Mouse (Mus musculus) embryonic facial prominence, embryonic 13.5 days (tissue): ENCODE data around the gene 4930435E12Rik. TPM values are rescaled to one million over a fixed set of nuclear protein-coding genes. Genes with fewer than 3 reads are reported as not detected.

Experiments
- ATAC-seq: fragments of 200-750 bp; cut with Nextera tagmentation; 2 replicates; pipeline ENCODE4 v1.8.0; 2017; ENCODE audit warnings: low read depth; ENCODE audit not compliant: insufficient number of reproducible peaks, insufficient read depth, low FRiP score, low TSS enrichment
- H3K27ac ChIP-seq: fragments of 300-500 bp; sonication (generic); 2 replicates; pipeline ENCODE4 v1.5.1; 2015; ENCODE audit warnings: moderate library complexity, mild to moderate bottlenecking, inconsistent platforms
- H3K27me3 ChIP-seq: fragments of 300-500 bp; sonication (generic); 2 replicates; pipeline ENCODE4 v1.6.1; 2015; ENCODE audit warnings: mild to moderate bottlenecking, inconsistent platforms
- H3K36me3 ChIP-seq: fragments of 300-500 bp; sonication (generic); 2 replicates; pipeline ENCODE4 v1.6.1; 2015; ENCODE audit warnings: mild to moderate bottlenecking, inconsistent platforms
- H3K4me1 ChIP-seq: fragments of 300-500 bp; sonication (generic); 2 replicates; pipeline ENCODE4 v1.6.1; 2015; ENCODE audit warnings: inconsistent platforms
- H3K4me2 ChIP-seq: fragments of 300-500 bp; sonication (generic); 2 replicates; pipeline ENCODE4 v1.6.1; 2015; ENCODE audit warnings: moderate library complexity, mild to moderate bottlenecking, inconsistent platforms
- H3K4me3 ChIP-seq: fragments of 300-500 bp; sonication (generic); 2 replicates; pipeline ENCODE4 v1.5.1; 2015; ENCODE audit warnings: mild to moderate bottlenecking, inconsistent platforms
- H3K9ac ChIP-seq: fragments of 300-500 bp; sonication (generic); 2 replicates; pipeline ENCODE4 v1.6.1; 2015; ENCODE audit warnings: mild to moderate bottlenecking, inconsistent platforms
- H3K9me3 ChIP-seq: fragments of 300-500 bp; sonication (generic); 2 replicates; pipeline ENCODE4 v1.6.1; 2016; ENCODE audit warnings: inconsistent platforms
- WGBS: fragments of 180-500 bp; shearing (Covaris S2); methylation state at CpG from one replicate; pipeline ENCODE4 v1.1.7; 2015; ENCODE audit warnings: mixed read lengths; 5-methylcytosine and 5-hydroxymethylcytosine counted together
- polyA plus RNA-seq: library from polyadenylated mRNA; unstranded; fragments of >200 nt; fragmentation: Nextera tagmentation; extraction: Ambion mirVana; gene quantifications from 2 replicates; pipeline ENCODE4 v1.2.1, GENCODE M21; 2015

The 4930435E12Rik gene
- polyA plus RNA-seq, 1 experiment from 2014 or later: not detected

DNA sequence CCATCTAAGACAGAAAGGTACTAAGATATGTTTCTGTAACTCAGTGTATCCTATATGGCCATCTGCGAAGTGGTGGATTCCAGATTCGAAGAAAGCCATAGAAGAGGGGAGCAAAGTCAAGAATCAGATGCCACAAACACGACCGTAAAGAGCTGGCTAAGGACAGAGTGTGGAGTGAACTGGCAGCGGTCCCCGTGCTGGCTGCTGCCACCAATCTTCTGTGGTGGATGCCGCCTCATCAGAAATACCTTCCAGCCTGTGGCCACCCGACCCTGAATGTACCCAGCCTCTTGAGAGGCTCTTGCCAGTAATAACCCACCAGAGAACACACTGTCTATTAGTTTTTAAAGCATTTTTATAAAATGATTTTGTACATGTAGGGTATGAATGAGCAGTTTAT is 60.2 kb downstream of the 4930435E12Rik start:
- no peak overlapping the region for H3K4me3 ChIP-seq
- no peak overlapping the region for H3K4me2 ChIP-seq
- WGBS: 92% methylated on average over 8 of the region's 8 CpGs
- no peak overlapping the region for H3K27ac ChIP-seq
- no peaks in the 10 kb centered on the region for H3K4me1 ChIP-seq
- no peaks in the 10 kb centered on the region for H3K9me3 ChIP-seq
- ATAC-seq: no peak
- H3K36me3 ChIP-seq: peaks cover 32% of the 10 kb centered on the region
- H3K9ac ChIP-seq: no peak overlapping the region
- H3K27me3 ChIP-seq: no peaks in the 10 kb centered on the region

DNA sequence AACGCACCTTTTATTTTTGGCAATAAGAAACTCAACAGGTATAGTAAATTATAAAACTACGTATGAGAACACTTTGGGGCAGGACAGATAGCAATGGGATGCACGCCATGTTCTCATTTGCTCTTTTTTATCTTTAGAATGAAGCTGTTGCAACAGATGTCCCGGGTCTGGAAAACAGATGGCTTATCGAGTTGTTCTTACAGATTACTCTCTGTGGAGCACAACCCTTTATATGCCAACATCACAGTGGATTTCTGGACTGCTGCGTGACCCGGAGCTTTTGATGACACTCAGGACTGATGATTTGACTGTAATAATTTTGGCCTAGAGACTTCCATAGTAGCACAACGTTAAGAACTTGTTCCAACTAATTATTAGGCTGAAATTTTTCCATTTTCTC is 60.8 kb downstream of the 4930435E12Rik start:
- Histone ChIP-seq H3K4me1 (no peaks in the 10 kb centered on the region), H3K27ac (no peak overlapping the region), H3K4me2 (no peak overlapping the region), H3K4me3 (no peak overlapping the region), H3K9ac (no peak overlapping the region), H3K36me3 (peaks cover 33% of the 10 kb centered on the region), H3K27me3 (no peaks in the 10 kb centered on the region), H3K9me3 (no peaks in the 10 kb centered on the region)
- no peak for ATAC-seq
- 81% methylated on average over 8 of the region's 8 CpGs for WGBS

- peaks cover 35% of the 10 kb centered on the region for H3K36me3 ChIP-seq
- H3K27ac ChIP-seq: no peak overlapping the region
- no peak overlapping the region for H3K4me3 ChIP-seq
- no peak overlapping the region for H3K9ac ChIP-seq
- WGBS: 58% methylated on average over 3 of the region's 3 CpGs
- no peak for ATAC-seq
- 0 out of 2 replicates have a peak, but pooled peaks cover 4% of the 10 kb centered on the region for H3K4me1 ChIP-seq
- H3K4me2 ChIP-seq: no peak overlapping the region
- no peaks in the 10 kb centered on the region for H3K9me3 ChIP-seq
- no peaks in the 10 kb centered on the region for H3K27me3 ChIP-seq
Measured at GRCm38 (mm10) chr16:38766671-38767070, 61.9 kb downstream of the 4930435E12Rik start.

DNA sequence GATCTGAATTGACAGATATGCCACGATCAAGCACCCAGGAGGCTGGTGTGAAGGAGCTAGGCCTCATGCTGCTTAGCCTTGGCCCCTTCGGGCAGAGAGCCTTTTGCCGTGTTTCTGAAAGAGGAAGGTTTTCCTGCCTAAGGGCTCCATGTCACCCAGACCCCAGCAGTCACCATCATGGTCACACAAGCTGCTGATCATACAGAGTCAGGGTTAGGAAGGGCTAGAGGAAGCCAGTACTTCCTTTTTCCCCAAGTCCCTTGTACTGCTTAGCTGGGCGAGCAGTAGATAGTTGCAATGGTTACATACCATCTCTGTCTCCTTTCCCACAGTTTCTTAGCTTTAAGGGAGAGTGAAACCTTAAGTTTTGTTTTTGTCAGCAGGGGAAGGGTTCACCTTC is 65.0 kb downstream of the 4930435E12Rik start:
- ATAC-seq: no peak
- Histone ChIP-seq H3K9me3 (no peaks in the 10 kb centered on the region), H3K36me3 (peaks cover 47% of the 10 kb centered on the region), H3K4me2 (no peak overlapping the region), H3K9ac (no peak overlapping the region), H3K4me3 (no peak overlapping the region), H3K4me1 (peaks cover 4% of the 10 kb centered on the region), H3K27me3 (no peaks in the 10 kb centered on the region), H3K27ac (no peak overlapping the region)
- 82% methylated on average over 4 of the region's 4 CpGs for WGBS

- Histone ChIP-seq H3K4me1 (peaks cover 11% of the 10 kb centered on the region), H3K36me3 (peaks cover 49% of the 10 kb centered on the region), H3K9me3 (no peaks in the 10 kb centered on the region), H3K27me3 (no peaks in the 10 kb centered on the region), H3K4me3 (no peak overlapping the region), H3K9ac (no peak overlapping the region), H3K4me2 (no peak overlapping the region), H3K27ac (no peak overlapping the region)
- 85% methylated on average over 8 of the region's 8 CpGs for WGBS
- ATAC-seq: no peak
Measured at GRCm38 (mm10) chr16:38762401-38762800, 66.1 kb downstream of the 4930435E12Rik start.

Other genes with a start within 250 kb of the 4930435E12Rik start
- 14.0 and 15.5 TPM in 2 replicates for gene Arhgap31, start 115.5 kb downstream of the 4930435E12Rik start, polyA plus RNA-seq
- gene B4galt4, start 86.5 kb downstream of the 4930435E12Rik start, polyA plus RNA-seq: 23.1 and 29.1 TPM in 2 replicates
- 4.6 and 5.2 TPM in 2 replicates for gene Upk1b, start 28.4 kb downstream of the 4930435E12Rik start, polyA plus RNA-seq
- gene Igsf11, start 63.9 kb upstream of the 4930435E12Rik start, polyA plus RNA-seq: 0.66 and 0.73 TPM in 2 replicates